Mouse (Mus musculus) liver, embryonic 11.5 days (tissue): ENCODE data around the gene Il2rb. TPM values are rescaled to one million over a fixed set of nuclear protein-coding genes. Genes with fewer than 3 reads are reported as not detected.

ENCODE experiments used
- ATAC-seq: fragments of 200-750 bp; cut with Nextera tagmentation; replicated peaks from 2 replicates; pipeline ENCODE4 v1.8.0; 2017; ENCODE audit warnings: moderate number of reproducible peaks, mild to moderate bottlenecking, moderate TSS enrichment, moderate library complexity; ENCODE audit not compliant: low FRiP score
- DNase-seq: peaks from one replicate; pipeline ENCODE4 v3.0.0-alpha.2; 2017; ENCODE audit warnings: low spot score
- H3K27ac ChIP-seq: fragments of 300-500 bp; sonication (generic); 2 replicates; pipeline ENCODE4 v1.5.1; 2014; ENCODE audit warnings: mild to moderate bottlenecking, low read depth, low read length, control low read depth
- H3K27me3 ChIP-seq: fragments of 300-500 bp; sonication (generic); replicated peaks from 2 replicates; pipeline ENCODE4 v1.6.1; 2014; ENCODE audit warnings: low read length, mixed read lengths; ENCODE audit not compliant: control insufficient read depth, insufficient read depth
- H3K36me3 ChIP-seq: fragments of 300-500 bp; sonication (generic); 2 replicates; pipeline ENCODE4 v1.6.1; 2014; ENCODE audit warnings: mild to moderate bottlenecking, low read length, moderate library complexity, mixed read lengths; ENCODE audit not compliant: control insufficient read depth, insufficient read depth
- H3K4me1 ChIP-seq: fragments of 300-500 bp; sonication (generic); replicated peaks from 2 replicates; pipeline ENCODE4 v1.6.1; 2014; ENCODE audit warnings: low read length, mixed read lengths; ENCODE audit not compliant: control insufficient read depth, insufficient read depth
- H3K4me2 ChIP-seq: fragments of 300-500 bp; sonication (generic); 2 replicates; pipeline ENCODE4 v1.6.1; 2014; ENCODE audit warnings: mild to moderate bottlenecking, control low read depth, moderate library complexity
- H3K4me3 ChIP-seq: fragments of 300-500 bp; sonication (generic); 2 replicates; pipeline ENCODE4 v1.5.1; 2014; ENCODE audit warnings: low read depth, low read length, control low read depth
- H3K9ac ChIP-seq: fragments of 300-500 bp; sonication (generic); 2 replicates; pipeline ENCODE4 v1.6.1; 2014; ENCODE audit warnings: low read depth, low read length, control low read depth
- H3K9me3 ChIP-seq: fragments of 300-500 bp; sonication (generic); 2 replicates; pipeline ENCODE4 v1.6.1; 2016; ENCODE audit warnings: low read length, inconsistent platforms, mixed read lengths; ENCODE audit not compliant: control insufficient read depth
- WGBS: fragments of 180-500 bp; shearing (Covaris S2); extraction: QIAGEN DNeasy Blood & Tissue Kit; methylation state at CpG from one replicate; pipeline ENCODE4 v1.1.7; 2014; 5-methylcytosine and 5-hydroxymethylcytosine counted together
- polyA plus RNA-seq: library from polyadenylated mRNA; unstranded; fragments of >200 nt; fragmentation: Nextera tagmentation; extraction: Ambion mirVana; gene quantifications from 2 replicates; pipeline ENCODE4 v1.2.1, GENCODE M21; 2014

Il2rb gene
- polyA plus RNA-seq, 1 experiment from 2014 or later, result 0.07 TPM

DNA sequence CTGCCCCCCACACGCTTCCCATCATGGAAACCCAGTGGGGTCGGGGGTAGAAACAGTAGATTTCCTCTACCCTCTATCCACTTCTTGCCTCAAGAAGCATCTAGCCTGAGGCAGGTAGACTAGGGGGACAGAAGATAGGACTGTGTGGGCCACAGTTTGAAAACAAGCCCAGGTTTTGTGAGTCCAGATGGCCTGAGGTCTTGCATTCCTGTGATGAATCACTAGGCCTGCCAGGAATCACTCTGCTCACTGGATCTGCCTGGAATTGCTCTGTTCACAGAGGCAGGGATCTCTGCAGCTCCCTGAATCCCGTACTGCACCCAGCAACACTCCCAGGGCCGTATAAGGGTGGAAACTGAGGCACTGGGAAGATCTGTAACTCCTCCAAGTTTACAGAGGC lies 11.8 kb downstream of the Il2rb start:
- Histone ChIP-seq H3K4me3 (no peak overlapping the region), H3K9me3 (no peaks in the 10 kb centered on the region), H3K9ac (no peak overlapping the region), H3K27ac (no peak overlapping the region), H3K36me3 (no peaks in the 10 kb centered on the region), H3K27me3 (no peaks in the 10 kb centered on the region; the same call in 1 of the 2 replicates), H3K4me2 (no peak overlapping the region), H3K4me1 (peaks cover 4% of the 10 kb centered on the region; the same call in 1 of the 2 replicates)
- 70% methylated on average over 4 of the region's 4 CpGs for WGBS
- ATAC-seq (no peak), DNase-seq (no peak)

DNA sequence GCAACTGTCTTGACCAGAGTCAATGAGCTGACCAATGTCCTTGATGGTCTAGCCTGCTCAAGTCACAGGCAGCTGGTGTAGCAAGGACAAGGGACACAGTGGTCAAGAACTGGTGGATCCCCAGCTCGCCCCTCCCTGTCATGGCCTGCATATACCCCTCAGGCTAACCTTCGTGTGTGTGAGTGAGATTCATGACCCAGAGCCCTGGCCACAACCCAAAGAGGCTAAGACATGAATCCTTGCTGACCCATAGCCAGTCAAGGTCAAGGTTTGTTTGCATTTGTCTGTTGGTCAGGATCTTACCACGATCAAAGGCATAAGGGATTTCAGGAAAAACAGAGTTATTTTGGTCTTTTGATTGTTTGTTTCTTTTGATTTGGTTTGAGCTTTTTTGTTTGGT lies 12.6 kb downstream of the Il2rb start:
- Histone ChIP-seq H3K4me3 (no peak overlapping the region), H3K27me3 (no peaks in the 10 kb centered on the region; the same call in 1 of the 2 replicates), H3K27ac (no peak overlapping the region), H3K9ac (no peak overlapping the region), H3K9me3 (no peaks in the 10 kb centered on the region), H3K4me1 (peaks cover 4% of the 10 kb centered on the region; the same call in 1 of the 2 replicates), H3K4me2 (no peak overlapping the region), H3K36me3 (no peaks in the 10 kb centered on the region)
- WGBS, result 63% methylated on average over 3 of the region's 3 CpGs
- ATAC-seq (no peak), DNase-seq (no peak)

DNA sequence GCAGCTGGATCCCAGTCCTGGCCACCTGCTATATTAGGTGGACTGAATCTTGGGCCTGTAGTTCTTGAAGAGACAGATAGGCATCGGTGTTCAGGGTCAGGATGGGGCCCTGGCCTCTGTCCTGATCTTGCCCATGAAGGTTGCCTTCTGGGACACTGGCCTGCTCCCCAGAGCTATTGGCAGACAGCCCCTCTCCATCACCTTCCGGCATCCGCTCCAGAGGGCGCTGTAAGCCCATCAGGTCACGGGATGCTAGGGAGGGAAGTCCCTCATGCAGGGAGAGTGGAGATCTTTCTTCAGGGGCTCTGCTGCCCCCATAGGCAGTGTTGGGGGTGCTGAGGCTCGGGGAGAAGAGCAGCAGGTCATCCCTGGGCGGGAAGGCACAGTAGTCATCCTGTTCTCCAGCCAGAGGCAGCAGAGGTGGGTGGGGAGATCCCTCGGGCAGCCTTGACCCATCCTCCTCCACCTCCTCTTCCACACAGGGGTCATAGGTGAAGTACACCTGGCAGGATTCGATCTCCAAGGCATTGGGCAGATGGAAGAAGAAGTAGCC lies 13.5 kb downstream of the Il2rb start:
- no peak overlapping the region for H3K4me3 ChIP-seq
- no peak for DNase-seq
- H3K27me3 ChIP-seq, result no peaks in the 10 kb centered on the region; the same call in 1 of the 2 replicates
- no peaks in the 10 kb centered on the region for H3K36me3 ChIP-seq
- WGBS, result 41% methylated on average over 9 of the region's 9 CpGs
- no peak overlapping the region for H3K9ac ChIP-seq
- no peak for ATAC-seq
- H3K4me1 ChIP-seq, result peaks cover 4% of the 10 kb centered on the region; the same call in 1 of the 2 replicates
- H3K9me3 ChIP-seq, result no peaks in the 10 kb centered on the region
- no peak overlapping the region for H3K27ac ChIP-seq
- no peak overlapping the region for H3K4me2 ChIP-seq

DNA sequence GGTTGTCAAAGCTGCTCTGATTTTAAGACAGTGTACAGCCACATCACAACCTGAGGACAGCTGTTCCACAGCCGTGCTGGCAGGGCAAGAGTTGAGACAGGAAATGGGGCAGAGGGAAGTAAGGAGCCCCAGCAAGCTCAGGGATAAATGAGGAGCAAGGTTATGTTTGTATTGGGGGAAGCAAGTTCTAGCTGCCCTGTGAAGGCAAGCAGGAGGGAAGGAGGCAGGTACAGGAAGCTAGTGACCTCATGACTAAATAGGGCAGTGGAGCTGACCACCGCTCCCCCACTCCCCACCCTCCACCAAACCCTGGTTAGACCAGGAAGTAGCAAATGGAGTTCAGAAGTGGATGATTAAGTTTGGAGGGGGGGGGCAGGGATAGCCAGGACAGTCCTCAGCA lies 14.1 kb downstream of the Il2rb start:
- Histone ChIP-seq H3K4me1 (peaks cover 4% of the 10 kb centered on the region; the same call in 1 of the 2 replicates), H3K9ac (no peak overlapping the region), H3K9me3 (no peaks in the 10 kb centered on the region), H3K36me3 (no peaks in the 10 kb centered on the region), H3K27ac (no peak overlapping the region), H3K4me3 (no peak overlapping the region), H3K4me2 (no peak overlapping the region), H3K27me3 (no peaks in the 10 kb centered on the region)
- DNase-seq, result no peak
- 25% methylated on average over 2 of the region's 2 CpGs for WGBS
- no peak for ATAC-seq

DNA sequence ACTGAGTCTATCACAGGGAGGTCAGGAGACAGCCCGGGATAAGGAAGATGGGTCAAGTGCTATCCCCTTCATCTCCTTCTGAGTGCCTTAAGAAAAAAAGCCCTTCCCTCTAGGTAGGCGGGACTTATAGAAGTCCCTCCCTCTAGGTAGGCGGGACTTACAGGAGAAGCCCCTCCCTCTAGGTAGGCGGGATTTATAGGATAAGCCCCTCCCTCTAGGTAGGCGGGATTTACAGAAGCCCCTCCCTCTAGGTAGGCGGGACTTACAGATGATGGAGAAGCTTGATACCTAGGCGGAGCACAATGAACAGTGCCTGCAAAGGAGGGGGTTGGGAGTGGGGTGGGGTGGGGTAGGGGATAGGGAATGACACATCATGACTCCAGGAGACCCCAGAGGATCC lies 15.0 kb downstream of the Il2rb start:
- ATAC-seq, result no peak; the same call in 1 of the 2 replicates
- WGBS, result 63% methylated on average over 7 of the region's 7 CpGs

DNA sequence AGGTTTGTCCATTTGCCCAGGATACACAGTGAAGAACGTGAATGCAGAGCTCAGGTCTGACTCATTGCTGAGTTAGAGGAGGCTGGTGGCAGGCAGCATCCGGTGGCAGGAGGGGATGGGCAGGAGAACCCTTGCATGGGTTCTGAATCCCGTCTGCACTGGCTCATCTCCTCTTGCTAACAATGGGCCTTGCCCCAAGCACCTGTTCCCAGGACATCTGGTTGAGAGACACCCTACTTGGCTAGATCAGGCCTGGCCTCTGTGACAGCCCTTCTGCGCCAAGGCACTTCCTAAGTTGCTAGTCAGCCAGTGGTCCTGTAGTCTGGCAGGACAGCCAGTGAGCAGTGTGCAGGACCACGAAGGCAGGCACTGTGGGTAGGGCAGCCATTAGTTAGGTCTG lies 15.6 kb downstream of the Il2rb start:
- Histone ChIP-seq H3K9ac (no peak overlapping the region), H3K4me1 (peaks cover 4% of the 10 kb centered on the region; the same call in 1 of the 2 replicates), H3K27me3 (0 out of 2 replicates have a peak, but pooled peaks cover 3% of the 10 kb centered on the region), H3K4me3 (no peak overlapping the region), H3K4me2 (no peak overlapping the region), H3K36me3 (no peaks in the 10 kb centered on the region), H3K27ac (no peak overlapping the region), H3K9me3 (no peaks in the 10 kb centered on the region)
- no peak for ATAC-seq
- whole genome bisulfite sequencing, result 76% methylated on average over 5 of the region's 5 CpGs
- DNase-seq, result no peak

More for the DNA sequence above, 15.0 kb downstream of the Il2rb start:
- Histone ChIP-seq H3K4me2 (no peak overlapping the region), H3K4me3 (no peak overlapping the region), H3K9me3 (no peaks in the 10 kb centered on the region), H3K27me3 (0 out of 2 replicates have a peak, but pooled peaks cover 3% of the 10 kb centered on the region), H3K9ac (no peak overlapping the region), H3K4me1 (peaks cover 4% of the 10 kb centered on the region; the same call in 1 of the 2 replicates), H3K27ac (no peak overlapping the region), H3K36me3 (no peaks in the 10 kb centered on the region)
- no peak for DNase-seq

DNA sequence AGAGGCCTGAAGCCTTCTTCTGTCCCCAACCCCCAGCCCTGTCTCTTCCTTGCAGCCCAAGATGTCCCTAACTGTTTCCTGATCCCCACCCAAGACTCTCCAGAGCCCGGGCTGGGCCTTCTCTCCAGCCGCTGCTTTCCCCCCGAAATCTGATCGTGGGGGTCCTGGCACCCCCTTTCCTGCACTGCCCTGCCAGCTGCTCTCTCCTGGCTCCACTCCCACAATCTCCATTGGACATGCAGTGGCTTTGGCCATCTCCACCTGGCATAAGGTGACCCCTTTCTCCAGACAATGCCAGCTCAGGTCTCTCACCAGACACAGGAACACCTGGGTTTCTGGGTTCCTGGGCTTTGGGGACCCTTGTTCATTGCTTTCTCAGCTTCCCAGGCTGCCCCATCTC lies 17.0 kb downstream of the Il2rb start:
- no peak for DNase-seq
- Histone ChIP-seq H3K9ac (no peak overlapping the region), H3K4me2 (no peak overlapping the region), H3K4me1 (peaks cover 4% of the 10 kb centered on the region; the same call in 1 of the 2 replicates), H3K9me3 (no peaks in the 10 kb centered on the region), H3K27ac (no peak overlapping the region), H3K4me3 (no peak overlapping the region), H3K27me3 (0 out of 2 replicates have a peak, but pooled peaks cover 3% of the 10 kb centered on the region), H3K36me3 (no peaks in the 10 kb centered on the region)
- ATAC-seq, result no peak
- 89% methylated on average over 4 of the region's 4 CpGs for WGBS

DNA sequence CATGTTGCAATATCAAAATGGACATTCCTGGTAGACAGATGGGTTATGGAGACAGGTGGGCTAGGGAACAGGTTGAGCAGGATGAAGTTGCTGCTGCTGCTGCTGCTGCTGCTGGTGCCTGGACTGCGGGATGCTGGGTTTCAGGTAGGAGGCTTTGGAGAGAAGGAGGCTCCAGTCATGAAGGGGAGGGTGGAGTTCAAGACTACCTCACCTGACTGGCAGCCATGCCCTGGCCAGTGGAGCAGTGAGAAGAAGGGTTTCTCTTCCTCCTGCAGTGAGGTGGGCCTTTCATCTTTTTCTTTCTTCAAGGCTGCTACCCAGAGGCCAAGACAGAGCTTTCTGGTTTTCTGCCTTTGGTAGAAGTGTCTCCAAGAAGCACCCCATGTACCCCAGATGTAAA lies 18.2 kb downstream of the Il2rb start:
- no peak overlapping the region for H3K4me2 ChIP-seq
- no peak overlapping the region for H3K27ac ChIP-seq
- no peaks in the 10 kb centered on the region for H3K9me3 ChIP-seq
- no peaks in the 10 kb centered on the region for H3K36me3 ChIP-seq
- WGBS, result 67% methylated on average over 1 of the region's 1 CpGs
- no peak for DNase-seq
- H3K9ac ChIP-seq, result no peak overlapping the region
- peaks cover 5% of the 10 kb centered on the region for H3K4me1 ChIP-seq
- ATAC-seq, result no peak
- 0 out of 2 replicates have a peak, but pooled peaks cover 3% of the 10 kb centered on the region for H3K27me3 ChIP-seq
- no peak overlapping the region for H3K4me3 ChIP-seq

DNA sequence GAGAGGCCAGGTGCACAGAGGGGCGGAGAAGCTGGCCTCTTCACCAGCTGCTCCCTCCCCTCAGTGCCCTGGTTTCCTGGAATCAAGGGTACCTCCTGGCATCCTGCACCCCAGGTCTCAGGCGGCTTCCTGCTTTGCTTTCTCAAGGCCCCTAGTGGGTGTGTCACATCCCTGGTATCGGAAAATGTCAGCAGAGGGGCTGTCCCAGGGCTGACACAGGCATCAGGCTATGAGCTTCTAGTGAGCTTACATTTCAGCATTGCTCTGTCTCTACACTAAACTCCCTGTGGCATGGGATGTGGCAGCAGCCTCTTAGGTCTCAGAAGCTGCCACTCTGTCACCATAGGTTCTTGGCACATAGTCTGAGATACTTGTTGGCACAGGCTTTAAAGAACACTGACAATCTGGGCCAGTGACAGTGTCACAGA lies 19.5 kb downstream of the Il2rb start:
- H3K4me2 ChIP-seq, result no peak overlapping the region
- H3K4me3 ChIP-seq, result no peak overlapping the region
- no peak for ATAC-seq
- no peak overlapping the region for H3K9ac ChIP-seq
- DNase-seq, result no peak
- H3K36me3 ChIP-seq, result no peaks in the 10 kb centered on the region
- H3K27me3 ChIP-seq, result 0 out of 2 replicates have a peak, but pooled peaks cover 3% of the 10 kb centered on the region
- H3K27ac ChIP-seq, result no peak overlapping the region
- 55% methylated on average over 3 of the region's 3 CpGs for WGBS
- H3K4me1 ChIP-seq, result peaks cover 4% of the 10 kb centered on the region
- H3K9me3 ChIP-seq, result no peaks in the 10 kb centered on the region
